Mouse (Mus musculus) naive thymus-derived CD4-positive, alpha-beta T cell, adult 2 months (primary cell): ENCODE data around the gene Stat6.

Source experiments
- DNase-seq: peaks from one replicate; pipeline ENCODE4 v3.0.0-alpha.2; 2011; ENCODE audit warnings: low read depth

The Stat6 gene

GRCm38 (mm10) chr10:127674046-127674655 is 31.4 kb downstream of the Stat6 start:
- DNase-seq, result no peak

- peak; percentile 90 for DNase-seq
These were observed 32.2 kb downstream of the Stat6 start for GRCm38 (mm10) chr10:127674794-127675522.

- DNase-seq, result no peak
These were observed 33.1 kb downstream of the Stat6 start for GRCm38 (mm10) chr10:127675859-127676398.

- peak; percentile 98 for DNase-seq
These were observed 34.1 kb downstream of the Stat6 start for GRCm38 (mm10) chr10:127676691-127677548.

- peak; percentile 85 for DNase-seq
These were observed 35.0 kb downstream of the Stat6 start for GRCm38 (mm10) chr10:127677591-127678336.

GRCm38 (mm10) chr10:127679208-127679607 is 36.4 kb downstream of the Stat6 start:
- DNase-seq, result no peak

GRCm38 (mm10) chr10:127679881-127680280 is 37.1 kb downstream of the Stat6 start:
- no peak for DNase-seq

- no peak for DNase-seq
These were observed 40.1 kb downstream of the Stat6 start for GRCm38 (mm10) chr10:127682886-127683285.

GRCm38 (mm10) chr10:127691053-127691452 is 48.3 kb downstream of the Stat6 start:
- DNase-seq, result no peak

GRCm38 (mm10) chr10:127694636-127695035 is 51.9 kb downstream of the Stat6 start:
- DNase-seq, result peak; percentile 57

GRCm38 (mm10) chr10:127695775-127696174 is 53.0 kb downstream of the Stat6 start:
- DNase-seq, result no peak

- no peak for DNase-seq
These were observed 56.2 kb downstream of the Stat6 start for GRCm38 (mm10) chr10:127698966-127699365.

- no peak for DNase-seq
These were observed 60.5 kb downstream of the Stat6 start for GRCm38 (mm10) chr10:127703299-127703698.

- no peak for DNase-seq
These were observed 61.5 kb downstream of the Stat6 start for GRCm38 (mm10) chr10:127704293-127704692.

GRCm38 (mm10) chr10:127704766-127705220 is 62.0 kb downstream of the Stat6 start, which contains the start of gene Myo1a:
TSS of gene Myo1a (plus strand) at chr10:127705170.
- no peak for DNase-seq

GRCm38 (mm10) chr10:127705783-127706182 is 63.0 kb downstream of the Stat6 start:
- DNase-seq, result no peak

- DNase-seq, result no peak
These were observed 64.9 kb downstream of the Stat6 start for GRCm38 (mm10) chr10:127707721-127708120.

GRCm38 (mm10) chr10:127708850-127709370 is 66.1 kb downstream of the Stat6 start:
- DNase-seq, result no peak

- DNase-seq, result no peak
These were observed 67.5 kb downstream of the Stat6 start for GRCm38 (mm10) chr10:127710331-127710730.
